Mouse (Mus musculus) spleen, postnatal 4 days (tissue): ENCODE data around the gene Mylk.

Experiments
- DNase-seq, 2 experiments: peaks; one replicate each; pipeline ENCODE4 v3.0.0; 2022; ENCODE audit warnings: low spot score in 2 of 2

Mylk gene

GRCm38 (mm10) chr16:34902761-34903160 lies 157.8 kb downstream of the Mylk start:
- DNase-seq: no peak

- DNase-seq: no peak
Measured at GRCm38 (mm10) chr16:34904876-34905275, 159.9 kb downstream of the Mylk start.

GRCm38 (mm10) chr16:34909437-34909836 lies 164.4 kb downstream of the Mylk start:
- no peak for DNase-seq

GRCm38 (mm10) chr16:34917373-34917900 lies 172.4 kb downstream of the Mylk start:
- no peak for DNase-seq

- no peak for DNase-seq
Measured at GRCm38 (mm10) chr16:34920182-34920581, 175.2 kb downstream of the Mylk start.

- no peak for DNase-seq
Measured at GRCm38 (mm10) chr16:34920868-34921267, 175.9 kb downstream of the Mylk start.

- DNase-seq: no peak
Measured at GRCm38 (mm10) chr16:34921319-34921718, 176.3 kb downstream of the Mylk start.

GRCm38 (mm10) chr16:34923630-34924029 lies 178.6 kb downstream of the Mylk start:
- no peak for DNase-seq

GRCm38 (mm10) chr16:34924324-34924723 lies 179.3 kb downstream of the Mylk start:
- no peak for DNase-seq

- DNase-seq: no peak
Measured at GRCm38 (mm10) chr16:34924937-34925618, 180.1 kb downstream of the Mylk start.

- no peak for DNase-seq
Measured at GRCm38 (mm10) chr16:34926531-34927435, 181.8 kb downstream of the Mylk start.

GRCm38 (mm10) chr16:34929686-34930085 lies 184.7 kb downstream of the Mylk start:
- no peak for DNase-seq

- DNase-seq: no peak
Measured at GRCm38 (mm10) chr16:34930110-34930509, 185.1 kb downstream of the Mylk start.

GRCm38 (mm10) chr16:34931306-34931705 lies 186.3 kb downstream of the Mylk start:
- no peak for DNase-seq

- DNase-seq: no peak
Measured at GRCm38 (mm10) chr16:34933173-34933572, 188.2 kb downstream of the Mylk start.

GRCm38 (mm10) chr16:34934486-34934885 lies 189.5 kb downstream of the Mylk start:
- no peak for DNase-seq

GRCm38 (mm10) chr16:34935514-34936338 lies 190.7 kb downstream of the Mylk start:
- no peak for DNase-seq

- DNase-seq: no peak
Measured at GRCm38 (mm10) chr16:34936339-34936810, 191.4 kb downstream of the Mylk start.

- DNase-seq: no peak
Measured at GRCm38 (mm10) chr16:34937611-34938010, 192.6 kb downstream of the Mylk start.

- no peak for DNase-seq
Measured at GRCm38 (mm10) chr16:34938248-34938647, 193.2 kb downstream of the Mylk start.

GRCm38 (mm10) chr16:34939951-34940350 lies 194.9 kb downstream of the Mylk start:
- DNase-seq: no peak

GRCm38 (mm10) chr16:34940363-34940762 lies 195.4 kb downstream of the Mylk start:
- no peak for DNase-seq
